Mouse (Mus musculus): ENCODE measurements around the gene Tnni2.
A peak's percentile ranks its signal among the peaks of the same experiment; 100 is the strongest.

Tnni2 gene

DNA sequence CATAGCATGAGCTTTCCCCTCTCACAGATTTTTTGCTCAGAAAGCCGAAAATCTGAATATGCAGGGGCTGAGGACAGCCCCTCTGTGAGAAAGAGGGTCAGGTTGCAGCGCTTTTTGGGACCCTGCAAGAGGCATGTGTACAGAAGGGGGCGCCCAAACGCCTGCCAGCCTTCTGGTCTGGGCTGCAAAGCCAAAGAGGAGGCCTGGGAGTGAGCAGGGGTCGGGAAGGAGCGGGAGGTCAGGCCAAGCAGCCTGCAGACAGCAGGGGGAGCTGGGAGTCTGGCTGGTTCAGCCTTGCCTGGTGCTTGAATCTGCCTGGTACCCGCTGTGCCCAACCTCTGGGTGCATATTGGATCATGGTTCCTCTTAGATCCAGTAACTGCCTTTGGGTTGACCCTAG lies 13.4 kb upstream of the Tnni2 start:
- DNase-seq (ENCODE audit: low read depth in 1 of 2, low spot score in 2 of 2): no peak

DNA sequence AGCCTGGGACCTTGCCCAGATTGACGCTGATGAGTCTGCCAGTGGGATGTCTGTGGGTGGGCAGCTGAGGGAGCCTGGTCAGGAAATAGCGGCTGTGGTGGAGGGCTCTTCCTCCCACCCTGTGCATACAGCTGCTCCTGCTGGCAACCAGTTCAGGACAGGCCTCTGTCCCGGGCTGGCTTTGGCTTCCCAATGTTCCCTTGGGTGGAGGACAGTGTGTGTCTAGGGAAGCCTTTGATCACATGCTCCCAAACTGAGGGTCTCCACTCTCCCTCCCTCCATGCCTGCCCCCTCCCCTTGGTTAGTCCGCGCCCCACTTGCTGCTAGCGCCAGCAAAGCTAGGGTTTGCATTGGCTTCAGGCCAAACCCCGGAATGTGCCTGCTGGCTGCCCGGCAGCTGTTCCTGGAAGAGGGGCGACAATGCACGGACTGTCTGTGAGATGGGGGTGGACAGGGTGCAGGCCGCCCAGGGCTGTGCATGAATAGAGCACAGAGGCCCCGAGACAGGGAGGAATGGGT lies 11.4 kb upstream of the Tnni2 start:
- DNase-seq (ENCODE audit: low read depth in 1 of 2, low spot score in 2 of 2): no peak

DNA sequence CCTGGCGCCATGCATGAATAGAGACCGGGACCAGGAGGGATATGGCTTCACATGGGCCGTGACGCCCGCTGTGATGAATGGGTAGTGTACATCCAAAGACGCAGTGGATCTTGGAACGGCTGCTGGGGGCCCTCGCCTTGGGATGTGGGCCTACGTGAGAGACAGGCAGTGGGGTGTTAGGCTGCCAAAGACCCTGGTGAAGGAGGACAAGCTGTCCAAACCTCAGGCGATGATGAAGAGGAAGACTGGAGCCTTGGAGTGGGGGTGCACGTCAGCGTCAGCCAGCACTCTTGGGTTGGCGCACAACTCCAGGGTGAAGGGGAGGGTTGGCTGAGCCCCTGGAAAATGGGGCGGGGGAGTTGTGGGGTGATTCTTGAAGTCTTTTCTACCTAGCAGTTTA lies 10.5 kb upstream of the Tnni2 start:
- DNase-seq (ENCODE audit: low read depth in 1 of 2, low spot score in 2 of 2): no peak

DNA sequence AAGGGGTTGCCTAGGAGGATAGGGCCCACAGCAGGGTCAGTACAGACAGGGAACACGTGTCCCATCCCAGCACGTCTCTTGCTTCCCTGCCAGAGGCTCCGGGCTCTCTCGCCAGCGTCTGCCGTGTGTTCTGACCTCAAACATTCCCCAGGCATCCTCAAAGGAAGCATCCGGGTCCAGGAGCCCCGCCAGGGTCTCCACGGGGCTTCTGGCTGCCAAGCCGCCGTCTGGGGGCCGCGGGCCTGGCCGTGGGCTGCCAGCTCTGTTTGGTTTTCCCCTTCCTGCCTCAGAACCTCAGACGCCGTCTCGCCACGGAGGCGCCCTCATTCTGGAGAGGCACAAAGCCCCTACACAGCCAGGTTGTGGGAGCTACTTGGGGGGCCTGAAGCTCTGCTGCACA lies 8.0 kb upstream of the Tnni2 start:
- DNase-seq (ENCODE audit: low read depth in 1 of 2, low spot score in 2 of 2): no peak

DNA sequence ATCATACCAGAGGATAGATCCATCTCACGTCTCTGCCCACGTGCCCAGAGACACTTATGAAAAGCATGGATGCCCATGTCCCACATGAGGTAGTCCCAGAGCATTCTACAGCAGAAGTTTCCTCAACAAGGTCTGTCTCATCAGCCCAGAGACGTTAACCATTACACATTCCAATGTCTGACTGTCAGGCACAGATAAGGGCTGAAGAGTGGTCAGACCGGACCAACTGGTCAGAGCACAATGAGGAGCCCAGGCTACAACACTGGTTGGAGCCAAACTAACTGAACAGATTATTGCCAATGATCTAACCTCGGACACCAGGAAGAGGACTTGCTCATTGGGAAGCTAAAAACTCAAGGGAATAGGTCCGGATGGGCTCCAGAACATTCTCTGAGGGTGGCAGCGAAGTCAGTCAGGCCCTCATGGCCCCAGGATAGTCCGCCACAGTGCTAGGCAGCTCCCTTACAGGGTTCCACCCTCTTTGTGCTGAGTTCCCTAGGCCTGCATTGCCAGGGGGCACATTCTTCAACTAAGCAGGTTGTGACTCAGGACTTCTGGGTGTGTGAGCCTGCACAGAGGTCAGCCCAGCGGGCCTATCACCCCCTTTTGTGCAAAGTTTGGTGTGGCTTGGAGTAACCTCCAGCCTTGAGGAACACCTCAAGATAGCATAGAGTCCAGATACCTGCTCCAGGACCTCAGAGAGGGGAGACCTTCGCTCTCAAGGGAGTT lies 7.3 kb upstream of the Tnni2 start, which contains the start of gene Syt8:
Gene Syt8 (plus strand): TSS at position 714 of the 729 bp plus-strand sequence.
- no peak for DNase-seq (ENCODE audit: low read depth in 1 of 2, low spot score in 2 of 2)

DNA sequence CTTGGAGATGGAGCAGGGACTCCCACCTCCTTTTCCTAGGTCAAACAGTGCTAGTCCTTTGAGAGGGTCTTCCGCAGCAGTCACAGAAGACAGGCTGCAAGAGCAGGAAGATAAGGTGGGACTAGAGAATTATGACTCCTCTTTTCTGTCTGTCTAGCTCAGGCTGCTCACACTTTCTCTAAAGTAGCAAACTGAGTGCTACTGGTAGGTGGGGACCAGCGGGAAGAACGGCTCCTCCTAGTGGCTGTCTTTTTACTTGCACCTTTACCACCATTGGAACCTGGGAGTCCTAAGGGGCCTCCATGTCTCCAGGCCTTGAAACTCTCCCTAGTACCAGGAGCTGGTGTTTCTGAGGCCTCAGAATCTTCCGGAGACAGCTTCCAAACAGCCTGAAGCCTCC lies 6.1 kb upstream of the Tnni2 start:
- peak in 1 of 2 experiments; percentile 36 for DNase-seq (ENCODE audit: low read depth in 1 of 2, low spot score in 2 of 2)

DNA sequence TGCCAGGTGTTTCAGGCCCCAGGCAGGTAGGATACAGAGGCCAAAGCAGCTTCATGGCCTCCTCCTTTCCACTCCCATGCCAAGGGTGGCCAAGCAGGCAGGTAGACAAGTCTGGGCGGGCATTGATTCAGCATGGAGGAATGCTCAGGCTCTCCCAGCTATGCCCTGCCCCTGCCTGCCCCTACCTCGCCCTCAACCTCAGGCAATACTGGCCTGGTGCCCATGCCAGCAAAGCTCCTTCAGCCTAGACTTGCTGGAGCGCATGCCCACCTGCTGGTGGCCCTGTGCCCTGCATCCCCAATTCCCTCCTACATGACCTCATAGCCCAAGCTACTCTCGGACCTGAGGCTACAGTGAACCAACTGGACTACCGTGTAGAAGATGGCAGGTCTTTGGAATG lies 4.3 kb upstream of the Tnni2 start:
- no peak for DNase-seq (ENCODE audit: low read depth in 1 of 2, low spot score in 2 of 2)

DNA sequence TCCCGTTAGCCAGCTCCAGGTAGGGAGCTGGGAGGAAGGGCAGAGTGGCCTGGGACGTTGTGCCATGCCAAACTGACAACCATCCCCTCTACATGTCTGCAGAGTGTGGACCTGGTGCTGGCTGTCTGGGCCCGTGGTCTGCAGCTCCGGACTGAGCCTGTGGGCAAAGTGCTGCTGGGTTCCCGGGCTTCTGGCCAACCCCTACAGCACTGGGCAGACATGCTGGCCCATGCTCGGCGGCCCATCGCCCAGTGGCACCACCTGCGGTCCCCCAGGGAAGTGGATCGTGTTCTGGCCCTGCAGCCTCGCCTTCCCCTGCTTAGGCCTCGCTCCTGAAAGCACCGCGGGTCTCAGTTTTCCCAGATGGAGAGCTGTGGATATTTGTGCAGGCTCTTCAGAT lies 1.6 kb upstream of the Tnni2 start:
- no peak for DNase-seq (ENCODE audit: low read depth in 1 of 2, low spot score in 2 of 2)

DNA sequence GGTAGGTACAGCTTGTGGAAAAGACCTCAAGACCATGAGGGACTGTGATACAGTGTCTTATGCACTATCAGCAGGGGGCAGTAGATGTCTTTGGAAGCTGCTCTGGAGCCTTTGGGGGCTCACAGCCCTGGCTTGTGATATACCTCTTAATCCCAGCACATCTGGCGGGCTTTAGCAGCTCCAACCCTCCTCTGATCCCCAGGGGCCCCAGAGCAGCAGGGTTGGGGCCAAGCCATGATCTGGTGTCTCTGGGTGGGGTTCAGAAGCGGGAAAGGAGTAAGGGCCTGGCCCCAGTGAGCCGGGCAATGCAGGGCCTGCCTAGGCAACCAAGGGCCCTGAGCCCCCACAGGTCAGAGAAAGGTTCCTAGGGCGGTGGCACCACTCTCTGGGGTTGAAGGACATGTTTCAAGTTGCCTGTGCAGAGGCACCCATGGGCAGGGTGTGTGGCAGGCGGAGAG lies 922 bp upstream of the Tnni2 start:
- no peak for DNase-seq (ENCODE audit: low read depth in 1 of 2, low spot score in 2 of 2)

DNA sequence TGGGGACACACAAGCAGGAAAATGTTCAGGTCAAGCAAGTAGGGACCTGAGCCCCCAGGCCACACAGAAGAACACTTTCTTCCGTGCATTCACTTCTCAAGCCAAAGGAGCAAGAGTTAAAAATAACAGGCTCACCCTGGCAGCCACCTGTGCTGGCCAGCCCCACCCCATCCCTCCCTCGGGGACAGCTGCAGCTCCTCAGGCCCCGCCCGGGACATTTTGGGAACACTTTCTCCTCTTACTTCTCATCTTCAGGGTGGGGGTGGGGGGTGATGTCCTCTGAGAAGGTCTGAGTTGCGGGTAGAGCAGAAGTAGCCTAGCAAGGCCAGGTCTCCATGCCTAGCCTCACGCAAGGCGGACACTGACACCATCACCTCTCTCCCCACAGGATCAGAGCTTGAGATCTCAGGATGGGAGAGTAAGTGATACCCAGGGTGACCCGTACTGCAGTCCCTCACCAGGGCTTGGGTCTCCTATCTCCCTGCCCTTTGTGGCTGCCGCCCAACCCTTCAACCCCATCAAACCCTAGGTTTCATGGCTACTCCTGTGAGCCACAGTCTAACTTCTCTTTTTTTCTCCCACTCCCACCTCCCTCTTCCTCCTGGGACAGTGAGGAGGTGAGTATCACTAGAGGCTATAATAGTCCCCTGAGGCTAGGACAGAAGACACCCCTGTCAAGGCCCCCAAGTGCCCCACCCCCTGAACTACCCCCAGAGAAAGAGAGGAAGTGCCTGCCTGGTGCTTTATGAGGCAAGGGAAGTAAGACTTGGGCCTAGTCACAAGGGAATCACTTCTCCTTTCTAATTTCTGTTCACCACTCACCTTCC lies 686 bp downstream of the Tnni2 start:
- no peak for DNase-seq (ENCODE audit: low read depth in 1 of 2, low spot score in 2 of 2)

DNA sequence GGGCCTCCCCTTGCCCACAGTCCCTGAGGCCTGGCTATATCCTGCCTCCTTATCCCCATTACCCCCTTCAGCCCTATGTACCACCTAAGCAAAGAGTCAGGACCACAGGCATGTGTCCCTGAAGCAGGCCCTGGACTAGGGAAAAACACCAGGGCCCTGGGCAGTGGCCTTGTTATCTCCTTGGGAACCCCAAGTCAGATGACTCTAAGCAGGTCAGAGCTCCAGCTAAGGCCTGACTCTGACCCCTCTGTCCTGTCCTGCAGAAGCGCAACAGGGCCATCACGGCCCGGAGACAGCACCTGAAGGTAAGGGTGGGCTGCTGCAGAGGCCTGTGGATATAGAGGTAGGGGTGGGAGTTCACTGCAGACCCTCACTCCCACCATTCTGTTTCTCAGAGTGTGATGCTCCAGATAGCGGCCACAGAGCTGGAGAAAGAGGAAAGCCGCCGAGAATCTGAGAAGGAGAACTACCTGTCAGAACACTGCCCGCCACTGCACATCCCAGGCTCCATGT lies 1.4 kb downstream of the Tnni2 start:
- DNase-seq (ENCODE audit: low read depth in 1 of 2, low spot score in 2 of 2): peak; percentile 48 to 62

DNA sequence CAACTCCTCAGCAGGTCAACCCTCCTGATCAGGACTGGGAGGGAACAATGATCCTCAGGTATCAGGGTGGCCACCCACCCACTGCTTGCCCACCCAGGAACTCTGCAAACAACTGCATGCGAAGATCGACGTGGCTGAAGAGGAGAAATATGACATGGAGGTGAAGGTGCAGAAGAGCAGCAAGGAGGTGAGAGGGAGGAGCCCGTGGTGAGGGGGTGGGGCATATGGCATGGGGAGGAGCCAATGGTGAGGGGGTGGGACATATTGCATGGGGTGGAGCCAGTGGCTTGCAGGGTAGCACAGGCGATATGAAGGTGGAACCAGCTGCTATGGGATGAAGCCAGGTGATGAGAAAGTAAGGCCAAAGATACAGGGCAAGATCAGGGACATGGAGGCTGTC lies 1.9 kb downstream of the Tnni2 start:
- DNase-seq (ENCODE audit: low read depth in 1 of 2, low spot score in 2 of 2): no peak

DNA sequence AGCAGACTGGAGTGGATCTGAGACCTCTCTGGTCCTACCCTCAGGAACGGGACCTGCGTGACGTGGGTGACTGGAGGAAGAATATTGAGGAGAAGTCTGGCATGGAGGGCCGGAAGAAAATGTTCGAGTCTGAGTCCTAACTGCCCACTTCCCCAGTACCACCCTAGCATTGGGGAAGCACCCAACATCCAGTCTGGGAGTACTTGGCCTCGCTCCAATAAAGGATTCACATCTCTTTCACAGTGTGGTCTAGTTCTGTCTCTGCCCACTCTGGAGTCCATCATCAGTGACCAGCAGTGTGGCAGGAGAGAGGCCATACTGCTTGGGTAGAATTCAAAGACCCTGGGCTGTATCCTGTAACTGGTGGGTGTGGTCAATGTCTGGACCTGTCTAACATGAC lies 2.6 kb downstream of the Tnni2 start:
- no peak for DNase-seq (ENCODE audit: low read depth in 1 of 2, low spot score in 2 of 2)

DNA sequence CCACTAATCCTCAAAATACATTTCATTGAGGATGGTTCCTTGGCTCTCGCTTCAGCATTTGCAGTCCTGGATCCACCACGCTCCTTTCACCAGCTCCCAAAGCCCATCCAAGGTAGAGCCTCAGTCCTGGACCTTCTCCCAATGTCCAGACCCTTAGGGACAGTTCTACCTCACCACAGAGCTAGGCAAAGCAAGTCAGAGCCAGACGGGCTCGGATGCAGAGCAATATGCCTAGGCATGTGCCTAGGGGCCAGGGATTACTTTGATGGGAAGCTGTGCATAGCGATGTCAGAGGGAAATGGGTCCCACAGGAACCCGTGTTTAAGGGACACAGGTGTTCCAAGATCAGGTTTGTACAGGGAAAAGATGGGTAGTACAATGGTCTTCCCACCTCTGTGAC lies 3.7 kb downstream of the Tnni2 start:
- DNase-seq (ENCODE audit: low read depth in 1 of 2, low spot score in 2 of 2): no peak

DNA sequence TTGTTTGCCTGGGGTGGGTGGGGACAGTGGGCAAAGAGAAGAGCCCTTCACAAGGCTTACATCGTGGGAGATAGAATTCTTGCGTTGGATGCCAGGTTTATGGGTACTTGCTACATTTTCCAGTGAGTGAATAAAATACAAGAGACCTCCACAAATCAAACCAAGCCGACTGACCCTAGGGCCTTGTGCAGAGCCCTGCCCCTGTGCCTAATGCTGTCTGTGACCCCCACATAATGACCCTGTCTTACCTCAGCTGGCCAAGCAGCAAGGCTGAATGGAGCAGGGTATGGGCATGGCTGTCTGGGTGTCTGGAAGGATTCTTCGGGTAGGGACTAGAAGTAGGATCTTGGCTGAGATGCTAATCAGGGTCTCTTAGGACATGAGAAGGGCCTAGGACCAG lies 4.7 kb downstream of the Tnni2 start:
- no peak for DNase-seq (ENCODE audit: low read depth in 1 of 2, low spot score in 2 of 2)

DNA sequence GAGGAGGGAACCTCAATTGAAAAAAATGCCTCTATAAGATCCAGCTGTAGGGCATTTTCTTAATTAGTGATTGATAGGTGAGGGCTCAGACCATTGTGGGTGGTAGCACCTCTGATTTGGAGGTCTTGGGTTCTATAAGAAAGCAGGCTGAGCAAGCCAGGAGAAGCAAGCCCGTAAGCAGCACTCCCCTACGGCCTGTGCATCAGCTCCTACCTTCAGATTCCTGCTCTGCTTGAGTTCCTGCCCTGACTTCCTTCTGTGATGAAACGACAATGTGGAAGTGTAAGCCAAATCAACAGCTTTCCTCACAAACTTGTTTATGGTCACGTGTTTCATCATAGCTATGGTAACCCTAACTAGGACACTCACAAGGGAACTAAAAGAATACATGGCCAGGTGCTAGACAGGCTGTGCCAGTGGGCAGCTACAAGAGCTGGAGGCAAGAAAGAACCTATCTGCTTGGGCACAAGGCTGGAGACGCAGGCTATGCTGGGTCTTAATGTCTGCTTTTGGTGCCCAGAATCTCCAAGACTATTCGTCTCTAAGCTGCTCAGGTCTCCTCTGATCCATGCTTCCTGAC lies 7.5 kb downstream of the Tnni2 start:
- no peak for DNase-seq (ENCODE audit: low read depth in 1 of 2, low spot score in 2 of 2)

DNA sequence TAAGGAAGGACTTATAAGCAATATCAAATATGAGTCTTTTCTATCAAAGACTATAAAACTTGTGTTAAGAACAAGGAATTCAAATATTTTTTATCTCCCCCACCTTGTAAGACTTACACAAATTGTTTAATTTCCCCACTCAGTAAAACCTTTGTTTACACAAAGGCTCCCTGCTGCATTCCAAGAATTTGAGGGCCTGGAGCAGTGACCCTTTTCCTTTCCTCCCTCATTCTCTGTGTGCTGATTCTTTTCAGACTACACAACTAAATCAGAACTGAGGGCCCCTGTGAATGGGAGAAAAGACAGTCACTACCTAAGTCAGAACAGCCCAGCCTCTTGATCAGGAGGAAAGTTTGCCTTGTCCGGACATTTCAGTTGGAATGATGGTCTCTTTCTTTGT lies 13.1 kb downstream of the Tnni2 start:
- no peak for DNase-seq (ENCODE audit: low read depth in 1 of 2, low spot score in 2 of 2)

DNA sequence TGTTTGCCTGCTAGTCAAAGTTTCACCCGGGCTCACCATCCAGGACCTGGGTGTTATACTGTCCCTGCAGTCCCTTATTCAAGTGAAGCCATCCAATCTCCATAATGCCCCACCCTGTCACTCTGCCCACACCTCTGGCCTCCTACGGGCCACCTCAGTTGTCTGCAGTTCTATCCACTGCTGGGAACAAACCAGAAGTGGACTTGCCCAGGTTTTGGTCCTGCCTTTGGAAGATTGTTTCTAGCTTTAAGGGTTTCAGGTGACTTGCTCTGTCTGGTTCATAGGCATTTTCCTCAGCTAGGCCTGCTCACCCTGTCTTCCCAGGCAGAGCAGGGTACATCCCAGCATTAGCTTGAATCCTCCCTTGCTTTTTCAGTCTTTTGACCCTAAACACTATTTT lies 13.6 kb downstream of the Tnni2 start:
- DNase-seq (ENCODE audit: low read depth in 1 of 2, low spot score in 2 of 2): no peak

DNA sequence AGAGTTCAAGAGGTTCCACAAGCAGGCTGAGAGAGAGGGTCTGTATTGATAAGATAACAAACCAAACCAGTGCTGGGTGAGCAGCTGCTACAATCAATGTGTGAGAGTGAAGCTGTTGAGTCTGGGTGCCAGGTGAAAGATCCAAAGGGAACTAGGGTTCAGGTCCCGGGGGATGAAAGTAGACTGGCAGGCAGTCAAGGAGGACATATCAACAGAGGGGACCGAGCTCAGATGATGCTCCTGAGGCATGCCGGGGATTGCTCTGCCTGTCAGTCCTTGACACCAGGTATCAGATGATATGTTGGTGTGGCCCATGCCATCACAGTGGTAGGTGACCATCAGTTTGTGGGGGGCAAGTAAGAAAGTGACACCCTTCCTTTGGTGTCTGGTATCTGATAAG lies 15.2 kb downstream of the Tnni2 start:
- DNase-seq (ENCODE audit: low read depth in 1 of 2, low spot score in 2 of 2): no peak

DNA sequence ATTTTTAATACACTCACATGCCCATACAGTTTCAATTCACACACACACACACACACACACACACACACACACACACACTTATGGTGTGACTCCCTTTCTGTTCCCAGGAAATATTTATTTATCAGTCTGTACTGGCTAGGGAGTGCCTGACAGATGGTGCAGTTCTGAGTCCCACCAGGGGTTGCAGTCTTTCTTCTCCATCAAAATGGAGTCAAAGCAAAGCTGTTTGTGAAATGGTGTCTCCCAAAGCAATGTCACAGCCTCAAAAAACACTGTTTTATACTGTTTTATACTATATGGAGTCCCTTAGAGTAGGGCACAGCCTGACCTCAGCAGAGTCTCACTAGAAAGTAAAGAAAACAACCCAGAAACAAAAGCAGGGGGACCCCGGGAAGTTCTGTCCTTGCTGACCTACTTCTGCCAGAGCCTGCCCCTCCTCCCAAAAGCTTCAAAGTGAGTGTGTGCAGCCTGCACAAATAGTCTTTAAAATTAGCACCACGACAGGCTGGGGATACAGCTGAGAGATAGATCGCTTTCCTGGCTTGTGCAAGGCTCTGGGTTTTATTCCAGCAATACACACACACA lies 15.7 kb downstream of the Tnni2 start:
- no peak for DNase-seq (ENCODE audit: low read depth in 1 of 2, low spot score in 2 of 2)

DNA sequence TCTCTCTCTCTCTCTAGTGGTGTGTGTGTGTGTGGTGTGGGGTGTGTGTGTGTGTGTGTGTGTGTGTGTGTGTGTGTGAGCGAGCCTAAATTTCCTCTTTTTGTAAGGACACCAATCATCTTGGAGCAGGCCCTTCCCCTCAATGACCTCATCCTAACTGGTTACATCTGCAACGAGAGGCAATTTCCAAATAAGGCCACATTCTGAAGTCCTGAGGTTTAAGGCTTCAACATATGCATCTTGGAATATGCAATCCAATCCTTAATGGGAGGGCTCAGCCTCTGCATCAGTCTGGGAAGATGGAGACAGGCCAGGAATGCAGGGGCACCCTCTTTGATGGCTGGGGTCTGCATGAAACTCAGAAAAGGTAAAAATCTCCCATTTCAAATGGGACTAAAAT lies 16.4 kb downstream of the Tnni2 start:
- no peak for DNase-seq (ENCODE audit: low read depth in 1 of 2, low spot score in 2 of 2)

Data from monocyte, adult 2 months (primary cell).